8 mouse cellular contexts compared by ENCODE assay signal in the genomic region with DNA sequence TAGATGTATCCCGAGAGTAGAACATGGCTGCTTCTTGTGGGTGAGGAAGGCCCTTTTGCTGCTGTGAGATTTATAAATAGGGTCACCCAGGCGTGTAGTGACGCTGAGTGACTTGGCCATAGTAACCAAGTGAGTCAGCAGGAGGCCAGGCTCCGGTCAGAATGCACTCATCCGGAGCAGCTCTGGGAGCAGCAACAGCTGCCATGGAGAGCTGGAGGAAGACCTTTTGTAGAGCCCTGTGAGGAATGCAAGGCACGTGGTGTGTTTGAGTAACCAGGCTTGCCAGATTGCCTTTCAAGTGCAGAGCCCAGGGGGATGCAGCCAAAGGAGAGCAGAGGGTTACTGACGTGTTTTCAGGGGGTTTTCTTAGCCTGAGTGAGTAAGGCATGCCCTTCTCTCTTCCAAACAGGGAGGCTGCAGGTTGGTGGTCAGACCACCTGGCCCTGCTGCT.
DNase-seq lines count a peak whose midpoint lies in the region; ATAC-seq and TF ChIP-seq lines count a peak whose summit lies in the region.

No protein-coding gene starts in this region.

- H3K27me3 ChIP-seq in C2C12 (ENCODE audit: control insufficient read depth, insufficient read depth, insufficient read length): no peaks in the 10 kb centered on the region
- H3K27me3 ChIP-seq in liver, embryonic 16.5 days (ENCODE audit: control insufficient read depth, insufficient read depth, low read depth, low read length): no peaks in the 10 kb centered on the region

- peak; percentile 1 for DNase-seq in cerebellum, adult 8-10 months
- peak; percentile 76 for DNase-seq in forelimb bud, embryonic 11.5 days (ENCODE audit: low read depth, low spot score)
- peak; percentile 60 to 67 for DNase-seq in heart, postnatal 36 days
- peak; percentile 14 to 51 for DNase-seq in layer of hippocampus, adult 2 months (ENCODE audit: low spot score in 2 of 2)
- DNase-seq in ovary, postnatal 10 days (ENCODE audit: low spot score): peak; percentile 9
- peak; percentile 73 for DNase-seq in yolk sac, embryonic 10.5 days (ENCODE audit: low spot score)

- H3K4me2 ChIP-seq in liver, embryonic 16.5 days (ENCODE audit: low read depth, low read length): no peak overlapping the region

- peak overlapping the region; percentile 81 for H3K27ac ChIP-seq in layer of hippocampus, adult 2 months
- H3K27ac ChIP-seq in liver, embryonic 16.5 days (ENCODE audit: low read length): no peak overlapping the region

- 22% methylated on average over 7 of the region's 7 CpGs for WGBS in liver, embryonic 16.5 days (ENCODE audit: insufficient replicate concordance)

- no peak overlapping the region for H3K9ac ChIP-seq in liver, embryonic 16.5 days (ENCODE audit: low read depth, low read length)

- no peak overlapping the region for H3ac ChIP-seq in C2C12 (ENCODE audit: control insufficient read depth, insufficient read length, low read depth)

- ATAC-seq in liver, embryonic 16.5 days (ENCODE audit: low read depth): peak; percentile 59

- H3K36me3 ChIP-seq in C2C12 (ENCODE audit: control insufficient read depth, insufficient read depth): no peaks in the 10 kb centered on the region
- no peaks in the 10 kb centered on the region for H3K36me3 ChIP-seq in liver, embryonic 16.5 days (ENCODE audit: control insufficient read depth, insufficient read depth)

- intact Hi-C loops in heart, postnatal 36 days (cut with DNase I): no loop called here

- H3K79me3 ChIP-seq in C2C12 (ENCODE audit: low read depth): no peaks in the 10 kb centered on the region

- no peak for TF ChIP-seq CTCF in C2C12 (IDR thresholded peaks at IDR 0.05; ENCODE audit: control insufficient read depth, insufficient read depth, insufficient read length)
- TF ChIP-seq CTCF in layer of hippocampus, adult 2 months (conservative IDR thresholded peaks at IDR 0.05): no peak

- H3K4me3 ChIP-seq in C2C12 (ENCODE audit: insufficient read depth, poor library complexity, severe bottlenecking): no peak overlapping the region
- H3K4me3 ChIP-seq in layer of hippocampus, adult 2 months: no peak overlapping the region
- H3K4me3 ChIP-seq in liver, embryonic 16.5 days (ENCODE audit: low read depth, low read length): no peak overlapping the region

- H3K4me1 ChIP-seq in liver, embryonic 16.5 days (ENCODE audit: control insufficient read depth, low read depth, low read length): no peaks in the 10 kb centered on the region

- H3K9me3 ChIP-seq in liver, embryonic 16.5 days (replicated peaks; ENCODE audit: control insufficient read depth, low read length): no peaks in the 10 kb centered on the region

- H3K79me2 ChIP-seq in C2C12 (ENCODE audit: control insufficient read depth, insufficient read depth): no peaks in the 10 kb centered on the region

TF ChIP-seq in C2C12, 6 proteins besides CTCF, POLR2A, EP300 and RAD21:
- TF ChIP-seq FOSL1 (IDR thresholded peaks at IDR 0.05; ENCODE audit: insufficient read depth, low read length, poor library complexity, severe bottlenecking) (peak; percentile 73), MAX (IDR thresholded peaks at IDR 0.05) (peak; percentile 98), MYOG (IDR thresholded peaks at IDR 0.05; ENCODE audit: control insufficient read depth, extremely low read depth, insufficient read length) (no peak), USF1 (IDR thresholded peaks at IDR 0.05; ENCODE audit: low read depth) (peak; percentile 96), MYOD1 (IDR thresholded peaks at IDR 0.05; ENCODE audit: control insufficient read depth, insufficient read length, low read depth) (peak; percentile 96), CEBPB (IDR thresholded peaks at IDR 0.05; ENCODE audit: low read depth) (peak; percentile 41)

Comparison
In these comparisons a context has a peak if more than half of its experiments do, and no peak if none do; other contexts are left out.
1. DNase-seq: peak in every context shown above with its lines; median percentile 76 in forelimb bud, embryonic 11.5 days; 73 in yolk sac, embryonic 10.5 days; 64 in heart, postnatal 36 days; 32 in layer of hippocampus, adult 2 months; 9 in ovary, postnatal 10 days; 1 in cerebellum, adult 8-10 months.